Mouse (Mus musculus) limb, embryonic 10.5 days (tissue): ENCODE data around the gene Ncmap. TPM values are rescaled to one million over a fixed set of nuclear protein-coding genes. Genes with fewer than 3 reads are reported as not detected.
A peak's percentile ranks its signal among the peaks of the same experiment; 100 is the strongest.
"Not testable (repeated sequence)": the region's sequence is repeated elsewhere in the genome, so short reads cannot be mapped to it uniquely, and the experiment has no call there.

Experiments
- DNase-seq: peaks from one replicate; pipeline ENCODE4 v3.0.0-alpha.2; 2017; ENCODE audit warnings: low spot score
- H3K27ac ChIP-seq: fragments of 300-500 bp; sonication (generic); 2 replicates; pipeline ENCODE4 v1.5.1; 2016; ENCODE audit warnings: mild to moderate bottlenecking
- H3K27me3 ChIP-seq: fragments of 300-500 bp; sonication (generic); 2 replicates; pipeline ENCODE4 v1.6.1; 2016; ENCODE audit warnings: low read depth, mild to moderate bottlenecking; ENCODE audit not compliant: poor library complexity, severe bottlenecking
- H3K36me3 ChIP-seq: fragments of 300-500 bp; sonication (generic); 2 replicates; pipeline ENCODE4 v1.6.1; 2016; ENCODE audit warnings: mild to moderate bottlenecking, moderate library complexity
- H3K4me1 ChIP-seq: fragments of 300-500 bp; sonication (generic); 2 replicates; pipeline ENCODE4 v1.6.1; 2016
- H3K4me3 ChIP-seq: fragments of 300-500 bp; sonication (generic); 2 replicates; pipeline ENCODE4 v1.5.1; 2016; ENCODE audit warnings: mild to moderate bottlenecking, moderate library complexity
- H3K9me3 ChIP-seq: fragments of 300-500 bp; sonication (generic); replicated peaks from 2 replicates; pipeline ENCODE4 v1.6.1; 2016; ENCODE audit warnings: mild to moderate bottlenecking
- WGBS: fragments of 180-500 bp; shearing (Covaris S2); methylation state at CpG from one replicate; pipeline ENCODE4 v1.1.7; 2016; 5-methylcytosine and 5-hydroxymethylcytosine counted together
- polyA plus RNA-seq: library from polyadenylated mRNA; unstranded; fragments of >200 nt; fragmentation: Nextera tagmentation; extraction: Ambion mirVana; gene quantifications from 2 replicates; pipeline ENCODE4 v1.2.1, GENCODE M21; 2016

Gene Ncmap
- polyA plus RNA-seq, 1 experiment from 2014 or later: 0.35 TPM

- peaks cover 12% of the 10 kb centered on the region for H3K4me1 ChIP-seq
- no peak overlapping the region for H3K27ac ChIP-seq
- H3K4me3 ChIP-seq: no peak overlapping the region
- WGBS: 86% methylated on average over 12 of the region's 12 CpGs
- no peaks in the 10 kb centered on the region for H3K36me3 ChIP-seq
- DNase-seq: no peak
- no peaks in the 10 kb centered on the region for H3K27me3 ChIP-seq
- no peaks in the 10 kb centered on the region for H3K9me3 ChIP-seq
These were observed 40.7 kb downstream of the Ncmap start for GRCm38 (mm10) chr4:135357221-135357920.

GRCm38 (mm10) chr4:135355886-135356550 lies 42.0 kb downstream of the Ncmap start:
- Histone ChIP-seq H3K9me3 (no peaks in the 10 kb centered on the region), H3K4me1 (peaks cover 21% of the 10 kb centered on the region), H3K27ac (no peak overlapping the region), H3K27me3 (no peaks in the 10 kb centered on the region), H3K36me3 (peaks cover 6% of the 10 kb centered on the region), H3K4me3 (no peak overlapping the region)
- 79% methylated on average over 9 of the region's 9 CpGs for WGBS
- no peak for DNase-seq

- not testable (repeated sequence) for DNase-seq, H3K4me3 ChIP-seq, H3K27me3 ChIP-seq, H3K9me3 ChIP-seq
- Histone ChIP-seq H3K27ac (peak overlapping the region; percentile 99; the same call in 1 of the 2 replicates), H3K36me3 (peaks cover 17% of the 10 kb centered on the region), H3K4me1 (peaks cover 21% of the 10 kb centered on the region)
These were observed 43.3 kb downstream of the Ncmap start for GRCm38 (mm10) chr4:135354751-135355150.

GRCm38 (mm10) chr4:135353794-135354450 lies 44.1 kb downstream of the Ncmap start:
- H3K36me3 ChIP-seq: peaks cover 26% of the 10 kb centered on the region
- peaks cover 21% of the 10 kb centered on the region for H3K4me1 ChIP-seq
- DNase-seq: peak; percentile 52
- H3K27ac ChIP-seq: peak overlapping the region; percentile 99
- H3K27me3 ChIP-seq: no peaks in the 10 kb centered on the region
- H3K4me3 ChIP-seq: peak overlapping the region; percentile 95
- no peaks in the 10 kb centered on the region for H3K9me3 ChIP-seq
- WGBS: 24% methylated on average over 12 of the region's 12 CpGs

GRCm38 (mm10) chr4:135353066-135353793 lies 44.8 kb downstream of the Ncmap start, which contains the start of gene Srrm1:
Gene Srrm1 (minus strand): TSS chr4:135353321.
- Histone ChIP-seq H3K27ac (peak within 1 kb of the TSS; percentile 99), H3K4me1 (peaks cover 21% of the 10 kb centered on the region), H3K36me3 (peaks cover 33% of the 10 kb centered on the region), H3K27me3 (no peaks in the 10 kb centered on the region), H3K4me3 (peak within 1 kb of the TSS; percentile 95), H3K9me3 (no peaks in the 10 kb centered on the region)
- peak; percentile 99 for DNase-seq
- under 1% methylated on average over 68 of the region's 69 CpGs for WGBS

GRCm38 (mm10) chr4:135352326-135353065 lies 45.5 kb downstream of the Ncmap start:
- H3K27ac ChIP-seq: peak overlapping the region; percentile 99
- H3K9me3 ChIP-seq: no peaks in the 10 kb centered on the region
- under 1% methylated on average over 67 of the region's 67 CpGs for WGBS
- DNase-seq: peak; percentile 59
- peaks cover 21% of the 10 kb centered on the region for H3K4me1 ChIP-seq
- peaks cover 35% of the 10 kb centered on the region for H3K36me3 ChIP-seq
- no peaks in the 10 kb centered on the region for H3K27me3 ChIP-seq
- H3K4me3 ChIP-seq: peak overlapping the region; percentile 95

- Histone ChIP-seq H3K27ac (no peak overlapping the region), H3K4me3 (no peak overlapping the region), H3K27me3 (no peaks in the 10 kb centered on the region), H3K4me1 (no peaks in the 10 kb centered on the region), H3K36me3 (peaks cover 100% of the 10 kb centered on the region), H3K9me3 (no peaks in the 10 kb centered on the region)
- 93% methylated on average over 14 of the region's 14 CpGs for WGBS
- no peak for DNase-seq
These were observed 60.6 kb downstream of the Ncmap start for GRCm38 (mm10) chr4:135337376-135337942.

- no peak overlapping the region for H3K4me3 ChIP-seq
- H3K9me3 ChIP-seq: no peaks in the 10 kb centered on the region
- H3K36me3 ChIP-seq: peaks cover 100% of the 10 kb centered on the region
- no peaks in the 10 kb centered on the region for H3K4me1 ChIP-seq
- H3K27me3 ChIP-seq: no peaks in the 10 kb centered on the region
- DNase-seq: no peak
- H3K27ac ChIP-seq: no peak overlapping the region
- WGBS: 90% methylated on average over 3 of the region's 3 CpGs
These were observed 62.0 kb downstream of the Ncmap start for GRCm38 (mm10) chr4:135336023-135336357.

GRCm38 (mm10) chr4:135335327-135336022 lies 62.6 kb downstream of the Ncmap start:
- Histone ChIP-seq H3K36me3 (peaks cover 100% of the 10 kb centered on the region), H3K27me3 (no peaks in the 10 kb centered on the region), H3K9me3 (no peaks in the 10 kb centered on the region), H3K4me3 (no peak overlapping the region), H3K27ac (no peak overlapping the region), H3K4me1 (no peaks in the 10 kb centered on the region)
- WGBS: 92% methylated on average over 9 of the region's 9 CpGs
- no peak for DNase-seq

GRCm38 (mm10) chr4:135326469-135326868 lies 71.6 kb downstream of the Ncmap start:
- Histone ChIP-seq H3K27ac (no peak overlapping the region), H3K4me3 (no peak overlapping the region), H3K36me3 (peaks cover 100% of the 10 kb centered on the region), H3K4me1 (no peaks in the 10 kb centered on the region), H3K27me3 (no peaks in the 10 kb centered on the region), H3K9me3 (no peaks in the 10 kb centered on the region)
- WGBS: 93% methylated on average over 3 of the region's 3 CpGs
- no peak for DNase-seq

- Histone ChIP-seq H3K27me3 (no peaks in the 10 kb centered on the region), H3K4me1 (no peaks in the 10 kb centered on the region), H3K36me3 (peaks cover 100% of the 10 kb centered on the region), H3K4me3 (no peak overlapping the region), H3K9me3 (no peaks in the 10 kb centered on the region), H3K27ac (no peak overlapping the region)
- no peak for DNase-seq
These were observed 72.0 kb downstream of the Ncmap start for GRCm38 (mm10) chr4:135326046-135326445.
